Mouse (Mus musculus) forebrain, embryonic 12.5 days (tissue): ENCODE measurements at regions not wholly inside any gene's neighbourhood (a gene's known extent, or its start where the extent isn't known, plus 50 kb on each side); places are given as distances from the start of the nearest gene placed in this dataset.

ENCODE experiments used
- ATAC-seq: fragments of 200-750 bp; cut with Nextera tagmentation; 2 replicates; pipeline ENCODE4 v1.8.0; 2017; ENCODE audit warnings: moderate TSS enrichment; ENCODE audit not compliant: low FRiP score
- H3K27ac ChIP-seq: fragments of 300-500 bp; sonication (generic); 2 replicates; pipeline ENCODE4 v1.5.1; 2016; ENCODE audit warnings: mild to moderate bottlenecking
- H3K27me3 ChIP-seq: fragments of 300-500 bp; sonication (generic); 2 replicates; pipeline ENCODE4 v1.6.1; 2016; ENCODE audit warnings: mild to moderate bottlenecking
- H3K36me3 ChIP-seq: fragments of 300-500 bp; sonication (generic); replicated peaks from 2 replicates; pipeline ENCODE4 v1.6.1; 2016; ENCODE audit warnings: mild to moderate bottlenecking
- H3K4me1 ChIP-seq: fragments of 300-500 bp; sonication (generic); 2 replicates; pipeline ENCODE4 v1.6.1; 2016
- H3K4me2 ChIP-seq: fragments of 300-500 bp; sonication (generic); 2 replicates; pipeline ENCODE4 v1.6.1; 2016; ENCODE audit warnings: mild to moderate bottlenecking, moderate library complexity
- H3K4me3 ChIP-seq: fragments of 300-500 bp; sonication (generic); replicated peaks from 2 replicates; pipeline ENCODE4 v1.5.1; 2016; ENCODE audit warnings: mild to moderate bottlenecking
- H3K9ac ChIP-seq: fragments of 300-500 bp; sonication (generic); 2 replicates; pipeline ENCODE4 v1.6.1; 2016; ENCODE audit warnings: mild to moderate bottlenecking
- H3K9me3 ChIP-seq: fragments of 300-500 bp; sonication (generic); 2 replicates; pipeline ENCODE4 v1.6.1; 2016
- WGBS: fragments of 180-500 bp; shearing (Covaris S2); methylation state at CpG from one replicate; pipeline ENCODE4 v1.1.7; 2016; 5-methylcytosine and 5-hydroxymethylcytosine counted together

DNA sequence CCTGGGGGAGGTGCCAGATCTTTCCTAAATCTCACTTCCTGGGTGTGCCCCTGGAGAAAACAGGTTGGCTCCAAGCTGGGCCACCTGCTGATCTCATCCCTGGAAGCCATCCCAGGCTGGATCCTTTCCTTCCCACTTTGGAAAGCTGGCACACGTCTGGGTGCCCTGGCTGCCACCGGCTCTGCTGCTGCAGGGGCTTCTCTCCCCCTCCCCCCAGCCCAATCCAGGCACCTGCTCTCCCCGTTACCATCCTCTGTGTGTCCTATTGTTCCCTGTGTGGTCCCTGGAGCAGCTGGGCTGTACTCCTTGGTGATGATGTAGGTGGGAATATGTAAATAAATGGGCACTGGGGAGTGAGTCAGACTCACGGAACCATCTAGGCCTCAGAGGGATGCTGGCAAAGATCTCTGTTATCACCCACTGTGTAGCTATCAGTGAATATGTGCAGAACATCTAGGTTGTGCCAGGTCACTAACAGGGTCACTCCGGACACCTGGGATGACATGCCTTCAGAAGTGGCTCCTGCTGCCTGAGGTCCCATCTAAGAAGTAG, 130.4 kb downstream of the Trim29 start:
- Histone ChIP-seq H3K9ac (no peak overlapping the region), H3K4me2 (no peak overlapping the region), H3K36me3 (no peaks in the 10 kb centered on the region), H3K4me3 (no peak overlapping the region), H3K27me3 (no peaks in the 10 kb centered on the region), H3K27ac (no peak overlapping the region), H3K9me3 (no peaks in the 10 kb centered on the region), H3K4me1 (0 out of 2 replicates have a peak, but pooled peaks cover 4% of the 10 kb centered on the region)
- no peak for ATAC-seq
- WGBS: 53% methylated on average over 5 of the region's 5 CpGs

DNA sequence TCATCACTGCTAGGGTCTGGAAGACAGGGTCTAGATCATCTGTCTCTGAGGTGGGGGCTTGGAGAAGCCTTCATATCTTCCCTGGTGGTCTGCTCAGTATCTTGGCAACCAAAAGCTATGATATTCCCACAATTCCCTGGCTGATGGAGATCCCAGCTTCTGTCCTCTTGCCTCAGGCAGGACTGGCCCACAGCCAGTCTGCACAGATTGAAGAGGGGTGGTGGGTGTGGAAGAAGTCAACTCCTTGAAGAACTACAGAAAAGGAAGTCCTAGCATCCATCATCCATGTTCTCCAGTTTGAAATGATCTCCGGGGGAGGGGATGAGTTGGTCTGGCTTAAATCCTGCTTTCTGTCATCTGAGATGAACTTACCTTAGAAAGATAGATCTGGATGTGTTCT, 134.8 kb downstream of the Trim29 start:
- WGBS: 89% methylated on average over 1 of the region's 1 CpGs
- H3K4me2 ChIP-seq: no peak overlapping the region
- ATAC-seq: no peak
- H3K4me3 ChIP-seq: no peak overlapping the region
- H3K9ac ChIP-seq: no peak overlapping the region
- H3K27ac ChIP-seq: no peak overlapping the region
- no peaks in the 10 kb centered on the region for H3K27me3 ChIP-seq
- no peaks in the 10 kb centered on the region for H3K9me3 ChIP-seq
- H3K4me1 ChIP-seq: 0 out of 2 replicates have a peak, but pooled peaks cover 4% of the 10 kb centered on the region
- no peaks in the 10 kb centered on the region for H3K36me3 ChIP-seq

DNA sequence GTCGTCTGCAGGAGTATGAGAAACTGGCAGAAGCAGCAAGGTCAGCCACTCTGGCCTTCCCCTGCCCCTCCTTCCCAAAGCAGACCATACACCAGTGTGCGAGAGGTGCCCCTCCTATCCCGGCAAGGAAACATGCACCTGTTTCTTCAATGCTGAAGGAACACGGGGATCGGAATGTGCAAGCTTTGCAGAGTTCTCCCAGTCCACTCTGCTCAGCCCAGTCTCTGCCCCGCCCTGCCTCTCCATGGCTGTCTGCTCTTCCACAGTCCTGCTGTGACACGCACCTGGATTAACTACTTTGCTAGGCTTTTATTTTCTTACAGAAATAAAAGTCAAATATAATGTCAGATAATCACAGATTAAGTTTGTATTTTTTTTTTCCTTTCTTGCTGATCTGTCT, 136.7 kb downstream of the Trim29 start:
- Histone ChIP-seq H3K4me1 (no peaks in the 10 kb centered on the region), H3K9ac (no peak overlapping the region), H3K4me2 (no peak overlapping the region), H3K4me3 (no peak overlapping the region), H3K9me3 (no peaks in the 10 kb centered on the region), H3K27ac (no peak overlapping the region), H3K27me3 (peaks cover 8% of the 10 kb centered on the region), H3K36me3 (no peaks in the 10 kb centered on the region)
- 77% methylated on average over 7 of the region's 7 CpGs for whole genome bisulfite sequencing
- no peak for ATAC-seq

DNA sequence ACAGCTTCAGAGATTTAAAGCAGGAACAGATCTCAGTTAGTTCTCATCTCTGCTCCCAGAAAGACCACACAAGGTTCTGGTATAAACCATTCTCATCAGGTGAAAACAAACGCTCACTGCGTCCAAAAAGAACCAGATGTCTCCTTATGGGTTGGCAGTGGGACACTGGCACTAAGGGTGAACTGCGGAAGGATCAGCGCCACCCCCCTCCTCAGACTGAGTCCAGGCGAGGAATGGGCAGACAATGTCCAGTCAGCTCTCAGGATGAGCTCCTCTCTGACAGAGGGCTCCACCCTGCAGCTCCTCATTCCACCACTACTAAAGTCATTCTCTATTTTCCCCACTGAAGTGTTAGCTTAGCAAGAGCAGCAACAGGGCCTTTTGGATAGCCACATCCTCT, 138.3 kb downstream of the Trim29 start:
- Histone ChIP-seq H3K9ac (no peak overlapping the region), H3K4me2 (no peak overlapping the region), H3K27me3 (peaks cover 24% of the 10 kb centered on the region), H3K9me3 (no peaks in the 10 kb centered on the region), H3K36me3 (no peaks in the 10 kb centered on the region), H3K4me3 (no peak overlapping the region), H3K4me1 (peaks cover 5% of the 10 kb centered on the region), H3K27ac (no peak overlapping the region)
- WGBS: 81% methylated on average over 5 of the region's 5 CpGs
- ATAC-seq: no peak

DNA sequence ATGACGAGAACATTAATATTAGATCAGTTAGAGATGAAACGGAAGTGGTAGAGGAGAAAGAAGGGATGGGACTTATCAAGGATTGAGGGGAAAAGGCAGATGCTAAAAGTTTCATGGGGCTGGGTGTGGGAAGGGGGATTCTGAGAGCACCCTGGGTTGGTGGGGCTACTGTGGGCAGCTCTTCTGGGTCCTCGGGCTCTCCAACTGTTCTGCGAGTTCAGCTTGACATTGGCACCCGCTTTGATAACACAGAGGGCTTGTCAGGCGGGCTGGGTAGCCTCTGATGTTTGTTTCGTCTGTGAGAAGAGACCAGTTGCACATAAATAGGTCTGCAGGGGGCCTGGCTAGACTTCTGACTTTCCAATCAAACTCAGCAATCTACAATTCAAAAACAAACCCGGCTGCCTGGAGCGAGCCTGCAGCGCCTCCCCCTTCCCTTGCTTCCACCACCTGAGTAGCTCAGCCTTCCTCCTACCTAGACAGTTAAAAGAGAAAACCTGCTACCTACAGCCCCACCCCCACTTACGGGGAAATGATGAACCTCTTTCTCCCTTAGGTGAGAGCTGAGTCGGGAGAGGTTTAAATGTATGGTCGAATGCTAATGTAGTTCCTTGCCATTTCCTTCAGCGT, 143.4 kb downstream of the Trim29 start:
- Histone ChIP-seq H3K36me3 (no peaks in the 10 kb centered on the region), H3K4me3 (no peak overlapping the region), H3K9ac (no peak overlapping the region), H3K4me1 (peaks cover 9% of the 10 kb centered on the region), H3K27ac (no peak overlapping the region), H3K9me3 (no peaks in the 10 kb centered on the region), H3K4me2 (0 out of 2 replicates have a peak overlapping the region, but pooled peaks have one; percentile 8), H3K27me3 (peaks cover 36% of the 10 kb centered on the region)
- no peak for ATAC-seq
- WGBS: 2% methylated on average over 14 of the region's 14 CpGs

DNA sequence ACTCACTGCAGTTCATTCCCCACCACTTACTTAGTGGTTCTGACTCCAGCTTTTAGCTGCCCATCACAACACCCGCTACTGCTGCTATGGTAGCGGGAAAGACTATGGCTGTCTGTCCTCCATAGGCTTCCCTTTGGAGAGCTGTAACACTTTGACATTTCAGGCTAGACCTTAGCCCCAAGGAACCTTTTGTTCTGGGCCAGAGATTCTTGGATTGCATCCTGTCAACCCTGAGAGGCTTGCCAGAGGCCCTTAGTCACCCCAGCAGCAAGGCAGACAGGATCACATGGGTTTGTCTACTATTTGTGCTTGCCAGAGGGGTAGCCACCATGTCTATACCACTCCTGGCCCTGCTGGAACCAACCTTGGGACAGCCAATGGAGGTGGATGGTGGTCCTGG, 147.1 kb downstream of the Trim29 start:
- Histone ChIP-seq H3K36me3 (no peaks in the 10 kb centered on the region), H3K9ac (no peak overlapping the region), H3K4me1 (peaks cover 13% of the 10 kb centered on the region), H3K27me3 (peaks cover 25% of the 10 kb centered on the region), H3K9me3 (no peaks in the 10 kb centered on the region), H3K4me3 (no peak overlapping the region), H3K27ac (no peak overlapping the region), H3K4me2 (no peak overlapping the region)
- no peak for ATAC-seq
- WGBS: 95% methylated on average over 2 of the region's 2 CpGs

DNA sequence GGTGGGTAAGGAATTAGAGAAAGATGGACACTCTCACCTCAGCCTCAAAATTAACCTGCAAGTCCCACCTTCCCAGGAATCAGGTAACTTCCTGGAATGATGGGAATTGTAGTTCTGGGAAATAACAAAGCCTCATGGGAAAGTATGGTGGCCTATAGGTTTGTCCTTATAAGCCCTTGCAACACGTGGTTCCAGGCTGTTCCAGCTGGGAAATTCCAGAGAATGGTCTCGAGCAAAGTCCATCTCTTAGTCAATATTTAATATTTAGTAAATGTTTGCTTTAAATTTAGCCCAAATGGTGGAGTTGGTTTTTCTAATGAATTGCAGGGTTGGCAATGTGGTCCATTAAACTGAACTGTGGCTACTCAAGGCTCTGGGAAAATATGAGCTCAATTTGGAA, 150.5 kb downstream of the Trim29 start:
- Histone ChIP-seq H3K27me3 (0 out of 2 replicates have a peak, but pooled peaks cover 5% of the 10 kb centered on the region), H3K4me2 (no peak overlapping the region), H3K4me3 (no peak overlapping the region), H3K4me1 (peaks cover 14% of the 10 kb centered on the region), H3K27ac (no peak overlapping the region), H3K36me3 (no peaks in the 10 kb centered on the region), H3K9ac (no peak overlapping the region), H3K9me3 (no peaks in the 10 kb centered on the region)
- 64% methylated on average over 2 of the region's 2 CpGs for WGBS
- no peak for ATAC-seq

DNA sequence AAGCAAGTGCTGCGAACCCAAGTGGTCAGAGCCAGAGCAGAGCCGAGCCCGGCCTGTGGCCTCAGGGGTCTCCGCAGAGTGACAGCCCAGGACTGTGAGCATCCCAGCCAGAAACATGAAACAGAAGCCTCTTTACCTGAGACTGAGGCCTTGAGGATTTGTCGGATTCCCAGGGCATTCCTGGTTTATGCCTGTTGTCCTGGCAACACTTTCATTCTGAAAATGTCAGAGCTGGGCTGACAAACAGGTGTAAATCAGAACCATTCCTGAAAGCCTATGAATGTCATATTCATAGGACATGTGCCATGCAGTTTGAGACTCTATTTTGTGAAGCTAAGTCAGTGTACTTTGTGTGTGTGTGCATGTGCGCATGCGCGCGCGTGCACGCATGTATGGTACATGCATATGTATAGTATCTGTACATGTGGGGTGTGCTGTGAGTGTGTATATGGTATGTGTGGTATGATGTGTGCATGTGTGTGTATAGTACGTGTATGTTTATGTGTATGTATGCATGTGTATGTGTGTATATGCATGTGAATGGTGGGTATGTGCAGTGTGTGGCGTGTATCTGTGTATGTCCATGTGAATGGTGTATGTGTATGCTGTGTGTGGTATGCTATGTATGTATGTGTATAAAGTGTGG, 152.9 kb downstream of the Trim29 start:
- H3K4me1 ChIP-seq: peaks cover 16% of the 10 kb centered on the region
- 89% methylated on average over 13 of the region's 13 CpGs for WGBS
- no peaks in the 10 kb centered on the region for H3K9me3 ChIP-seq
- ATAC-seq: no peak
- no peaks in the 10 kb centered on the region for H3K36me3 ChIP-seq
- 0 out of 2 replicates have a peak, but pooled peaks cover 5% of the 10 kb centered on the region for H3K27me3 ChIP-seq
- H3K9ac ChIP-seq: no peak overlapping the region
- H3K4me3 ChIP-seq: no peak overlapping the region
- no peak overlapping the region for H3K27ac ChIP-seq
- H3K4me2 ChIP-seq: no peak overlapping the region

DNA sequence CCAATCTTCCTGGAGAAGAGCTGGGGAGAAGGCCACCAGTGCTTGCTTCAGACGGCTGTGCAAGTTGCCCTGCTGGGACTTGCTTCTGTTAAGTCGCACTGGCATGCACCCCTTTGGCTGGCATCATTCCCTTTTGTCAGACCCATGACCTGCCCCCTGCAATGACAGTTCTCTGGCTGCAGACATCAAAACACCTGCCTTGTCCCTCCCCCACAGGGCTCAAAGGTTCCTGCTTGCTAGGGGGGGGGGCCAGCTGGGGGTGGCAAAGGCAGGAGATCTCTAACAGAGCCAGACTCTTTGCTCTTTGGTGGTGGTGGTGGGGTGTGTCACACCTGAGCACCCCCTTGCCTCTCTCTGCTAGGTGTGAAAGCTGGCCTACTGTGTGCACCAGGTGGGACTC, 154.5 kb downstream of the Trim29 start:
- no peak for ATAC-seq
- Histone ChIP-seq H3K27me3 (0 out of 2 replicates have a peak, but pooled peaks cover 5% of the 10 kb centered on the region), H3K4me2 (no peak overlapping the region), H3K9me3 (no peaks in the 10 kb centered on the region), H3K27ac (no peak overlapping the region), H3K9ac (no peak overlapping the region), H3K36me3 (no peaks in the 10 kb centered on the region), H3K4me1 (peaks cover 16% of the 10 kb centered on the region), H3K4me3 (no peak overlapping the region)
- 43% methylated on average over 2 of the region's 2 CpGs for WGBS

DNA sequence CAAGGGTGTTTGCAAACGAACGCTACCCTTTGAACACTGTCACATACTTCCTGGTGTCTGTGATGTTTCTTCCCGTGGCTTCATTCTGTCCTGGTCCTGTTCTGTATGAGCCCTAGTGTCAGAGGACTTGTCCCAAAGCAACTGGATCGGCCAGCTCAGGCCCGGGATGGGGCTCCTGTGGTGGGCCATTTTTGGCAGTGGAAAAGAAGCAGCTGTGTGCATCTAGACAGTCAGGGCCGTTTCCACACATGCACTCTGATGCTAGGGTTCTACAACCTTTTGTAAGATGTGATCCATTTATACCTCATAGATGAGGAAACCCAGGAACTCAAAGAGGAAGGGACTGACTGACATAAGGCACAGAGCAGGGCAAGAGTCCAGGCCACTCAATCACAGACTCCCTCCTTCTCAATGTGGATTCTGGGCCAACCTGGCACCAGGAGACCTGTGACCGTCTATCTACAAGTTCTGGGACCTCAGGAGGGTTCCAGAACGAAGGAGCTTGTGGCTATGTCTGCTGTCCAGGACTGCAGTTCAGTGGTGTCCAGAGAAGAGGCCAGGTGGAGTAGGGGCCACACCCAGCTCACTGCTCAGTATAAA, 155.2 kb downstream of the Trim29 start:
- Histone ChIP-seq H3K9me3 (no peaks in the 10 kb centered on the region), H3K4me3 (no peak overlapping the region), H3K27me3 (0 out of 2 replicates have a peak, but pooled peaks cover 5% of the 10 kb centered on the region), H3K9ac (no peak overlapping the region), H3K4me1 (peaks cover 16% of the 10 kb centered on the region), H3K27ac (no peak overlapping the region), H3K36me3 (no peaks in the 10 kb centered on the region), H3K4me2 (no peak overlapping the region)
- no peak for ATAC-seq
- WGBS: 69% methylated on average over 8 of the region's 8 CpGs

DNA sequence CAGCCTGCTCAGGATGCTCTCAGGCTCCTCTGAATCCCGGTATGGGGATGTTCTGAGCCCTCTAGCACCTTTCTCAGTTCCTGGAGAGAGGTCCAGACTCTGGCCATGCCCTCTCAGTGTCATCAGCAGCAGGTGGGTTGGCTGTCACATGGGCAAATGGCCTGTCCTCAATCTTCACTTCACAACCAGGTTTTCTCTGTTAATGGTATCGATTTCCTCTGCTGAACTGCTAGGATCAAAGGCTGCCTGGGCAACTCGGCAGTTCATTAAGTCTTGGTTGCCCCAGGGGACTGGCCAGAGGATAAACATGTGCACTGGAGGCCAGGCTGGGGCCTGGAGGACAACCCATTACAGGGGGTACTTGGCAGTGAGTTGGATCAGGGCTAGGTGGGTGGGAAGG, 156.2 kb downstream of the Trim29 start:
- Histone ChIP-seq H3K4me1 (peaks cover 16% of the 10 kb centered on the region), H3K9ac (no peak overlapping the region), H3K27me3 (0 out of 2 replicates have a peak, but pooled peaks cover 5% of the 10 kb centered on the region), H3K36me3 (no peaks in the 10 kb centered on the region), H3K27ac (no peak overlapping the region), H3K4me2 (no peak overlapping the region), H3K9me3 (no peaks in the 10 kb centered on the region), H3K4me3 (no peak overlapping the region)
- no peak for ATAC-seq
- 64% methylated on average over 3 of the region's 3 CpGs for WGBS

DNA sequence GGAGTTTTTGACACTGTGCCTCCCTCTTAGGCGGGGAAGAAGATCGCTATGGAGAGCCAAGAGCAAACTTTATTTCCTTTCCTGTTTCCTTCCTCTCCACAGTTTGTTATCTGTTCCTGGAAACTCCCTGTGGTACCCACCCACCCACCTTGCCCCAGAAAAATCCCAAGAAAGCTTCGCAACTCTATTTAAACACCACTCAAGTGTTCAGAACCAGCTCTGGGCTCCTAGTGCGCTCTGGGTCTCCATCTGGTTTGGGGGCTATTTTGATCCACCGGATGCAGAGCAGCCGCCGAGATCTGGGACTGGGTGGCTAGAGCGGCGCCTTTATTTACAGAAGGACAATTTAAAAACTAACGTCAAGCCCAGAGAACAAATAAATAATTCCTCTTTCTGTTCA, 158.6 kb downstream of the Trim29 start:
- H3K27ac ChIP-seq: no peak overlapping the region
- no peak overlapping the region for H3K9ac ChIP-seq
- H3K4me1 ChIP-seq: peaks cover 13% of the 10 kb centered on the region
- WGBS: 91% methylated on average over 10 of the region's 10 CpGs
- H3K27me3 ChIP-seq: no peaks in the 10 kb centered on the region
- H3K36me3 ChIP-seq: no peaks in the 10 kb centered on the region
- no peaks in the 10 kb centered on the region for H3K9me3 ChIP-seq
- no peak for ATAC-seq
- no peak overlapping the region for H3K4me2 ChIP-seq
- H3K4me3 ChIP-seq: no peak overlapping the region
